Mouse (Mus musculus): ENCODE measurements around the gene Epn3.

DNA sequence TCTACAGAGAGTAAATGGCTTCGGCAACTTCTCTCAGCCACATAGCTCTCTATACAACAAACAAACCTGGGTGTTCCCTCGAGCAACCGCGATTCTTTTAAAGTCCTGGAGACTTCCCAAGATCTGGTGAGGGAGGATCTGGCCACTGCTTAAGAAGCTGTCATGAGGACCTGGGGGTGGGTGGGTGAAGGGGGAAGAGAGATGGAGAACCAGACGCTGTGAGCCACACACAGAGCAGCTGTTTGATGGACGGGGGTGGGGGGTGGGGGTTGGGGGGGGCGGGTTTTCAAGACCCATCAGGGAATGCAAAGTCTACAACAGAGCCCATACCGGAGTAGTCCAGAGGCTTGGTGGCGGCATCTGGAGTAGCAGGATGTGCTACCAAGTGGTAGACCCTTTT, 13.7 kb upstream of the Epn3 start:
- no peak for TF ChIP-seq CTCF (IDR thresholded peaks at IDR 0.05)
- TF ChIP-seq EP300 (IDR thresholded peaks at IDR 0.05): no peak

Measured in lung, postnatal 0 days (tissue).